Mouse (Mus musculus) liver, postnatal 0 days (tissue): Measurements from ENCODE around the gene Hmgcll1. TPM values are rescaled to one million over a fixed set of nuclear protein-coding genes. Genes with fewer than 3 reads are reported as not detected.

Source experiments
- ATAC-seq: fragments of 200-750 bp; cut with Nextera tagmentation; 2 replicates; pipeline ENCODE4 v1.8.0; 2017; ENCODE audit warnings: mild to moderate bottlenecking, moderate library complexity
- DNase-seq: peaks from one replicate; pipeline ENCODE4 v3.0.0-alpha.2; 2016
- H3K27ac ChIP-seq: fragments of 300-500 bp; sonication (generic); 2 replicates; pipeline ENCODE4 v1.5.1; 2014; ENCODE audit warnings: antibody characterized with exemption, moderate library complexity, mild to moderate bottlenecking, low read depth
- H3K27me3 ChIP-seq: fragments of 300-500 bp; sonication (generic); 2 replicates; pipeline ENCODE4 v1.6.1; 2014; ENCODE audit warnings: low read length, control low read depth, mixed read lengths; ENCODE audit not compliant: insufficient read depth
- H3K36me3 ChIP-seq: fragments of 300-500 bp; sonication (generic); replicated peaks from 2 replicates; pipeline ENCODE4 v1.6.1; 2014; ENCODE audit warnings: mild to moderate bottlenecking, control low read depth, low read length, moderate library complexity, mixed read lengths; ENCODE audit not compliant: insufficient read depth
- H3K4me1 ChIP-seq: fragments of 300-500 bp; sonication (generic); 2 replicates; pipeline ENCODE4 v1.6.1; 2014; ENCODE audit warnings: antibody characterized with exemption, mild to moderate bottlenecking, control low read depth; ENCODE audit not compliant: insufficient read depth
- H3K4me2 ChIP-seq: fragments of 300-500 bp; sonication (generic); 2 replicates; pipeline ENCODE4 v1.6.1; 2014; ENCODE audit warnings: low read depth, mild to moderate bottlenecking, low read length, moderate library complexity, mixed read lengths
- H3K4me3 ChIP-seq: fragments of 300-500 bp; sonication (generic); 2 replicates; pipeline ENCODE4 v1.5.1; 2014; ENCODE audit warnings: low read depth, low read length
- H3K9ac ChIP-seq: fragments of 300-500 bp; sonication (generic); replicated peaks from 2 replicates; pipeline ENCODE4 v1.6.1; 2014; ENCODE audit warnings: mild to moderate bottlenecking, moderate library complexity
- H3K9me3 ChIP-seq: fragments of 300-500 bp; sonication (generic); 2 replicates; pipeline ENCODE4 v1.6.1; 2016; ENCODE audit warnings: mild to moderate bottlenecking, control low read depth, low read length, mixed read lengths
- CTCF ChIP-seq: sonication (generic); IDR thresholded peaks from 2 replicates; pipeline ENCODE4 v1.5.1; 2016; ENCODE audit warnings: antibody characterized with exemption, low read depth
- EP300 ChIP-seq: IDR thresholded peaks from 2 replicates; pipeline ENCODE4 v1.6.1; 2016; ENCODE audit warnings: antibody characterized with exemption, low read depth, mild to moderate bottlenecking
- WGBS: fragments of 180-500 bp; shearing (Covaris S2); extraction: QIAGEN DNeasy Blood & Tissue Kit; methylation state at CpG from one replicate; pipeline ENCODE4 v1.1.7; 2014; ENCODE audit not compliant: insufficient replicate concordance; 5-methylcytosine and 5-hydroxymethylcytosine counted together
- polyA plus RNA-seq: library from polyadenylated mRNA; unstranded; fragments of >200 nt; fragmentation: Nextera tagmentation; extraction: Ambion mirVana; gene quantifications from 2 replicates; pipeline ENCODE4 v1.2.1, GENCODE M21; 2015

The Hmgcll1 gene
- polyA plus RNA-seq, 1 experiment from 2014 or later = 0.35 TPM

DNA sequence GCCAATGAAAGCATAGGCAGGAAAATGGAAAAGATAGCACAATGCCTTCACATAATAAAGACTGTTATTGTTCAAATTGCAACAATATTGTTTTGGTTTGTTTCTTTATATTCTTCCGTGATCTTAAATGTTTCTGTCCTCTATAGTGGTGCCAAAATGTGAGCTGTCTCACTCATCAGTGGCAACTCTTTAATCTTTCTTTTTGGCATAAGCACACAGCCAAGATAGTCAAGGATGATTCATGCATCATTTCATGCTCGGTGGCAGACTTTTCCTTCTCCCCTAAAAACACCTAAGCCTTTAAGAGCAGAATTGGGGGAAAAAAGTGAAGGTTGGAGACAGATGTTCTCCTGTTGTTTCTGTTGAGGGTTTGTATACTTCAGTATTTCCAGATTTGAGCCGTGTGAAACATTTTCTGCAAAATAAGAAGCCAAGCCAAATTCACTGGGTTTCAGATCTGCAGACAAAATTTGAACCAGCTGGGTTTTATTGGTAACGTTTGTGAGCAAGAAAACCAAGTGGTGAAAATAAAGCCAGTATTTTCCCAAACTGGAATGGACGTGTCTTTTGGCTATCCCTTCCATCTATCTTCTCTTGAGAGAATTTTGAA lies 158.1 kb downstream of the Hmgcll1 start:
- DNase-seq = no peak
- H3K27ac ChIP-seq = no peak overlapping the region
- H3K4me3 ChIP-seq = no peak overlapping the region
- ATAC-seq = no peak
- 66% methylated on average over 5 of the region's 5 CpGs for WGBS
- no peaks in the 10 kb centered on the region for H3K4me1 ChIP-seq
- no peaks in the 10 kb centered on the region for H3K9me3 ChIP-seq
- H3K9ac ChIP-seq = no peak overlapping the region
- no peaks in the 10 kb centered on the region for H3K27me3 ChIP-seq
- TF ChIP-seq CTCF = no peak
- no peak for TF ChIP-seq EP300
- H3K4me2 ChIP-seq = no peak overlapping the region
- H3K36me3 ChIP-seq = no peaks in the 10 kb centered on the region

DNA sequence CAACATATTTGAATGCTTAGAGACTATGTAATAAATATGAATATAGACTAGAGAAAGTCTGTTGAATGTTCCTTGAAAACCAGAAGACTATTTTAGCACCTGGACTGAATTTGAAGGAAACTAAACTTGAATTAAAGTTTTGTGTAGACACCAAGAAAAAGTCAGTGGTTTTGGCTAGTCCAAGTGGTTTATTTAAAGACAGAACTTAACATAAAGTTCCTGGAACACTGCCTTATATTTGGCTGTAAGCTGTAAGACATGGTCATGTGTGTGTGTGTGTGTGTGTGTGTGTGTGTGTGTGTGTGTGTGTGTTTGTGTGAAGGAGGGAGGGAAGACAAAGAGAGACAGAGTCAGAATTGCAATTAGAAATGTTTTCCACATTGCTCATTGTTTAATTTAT lies 164.6 kb downstream of the Hmgcll1 start:
- no peak for DNase-seq
- Histone ChIP-seq H3K4me2 (no peak overlapping the region), H3K27me3 (no peaks in the 10 kb centered on the region), H3K4me1 (no peaks in the 10 kb centered on the region), H3K9me3 (no peaks in the 10 kb centered on the region), H3K9ac (no peak overlapping the region), H3K27ac (no peak overlapping the region), H3K36me3 (no peaks in the 10 kb centered on the region), H3K4me3 (no peak overlapping the region)
- no peak for TF ChIP-seq CTCF
- no peak for ATAC-seq

Other genes with a start within 250 kb of the Hmgcll1 start
- 2.4 and 3.0 TPM in 2 replicates for gene Bmp5, start 239.5 kb upstream of the Hmgcll1 start, polyA plus RNA-seq
- gene Gfral, start 198.8 kb downstream of the Hmgcll1 start, polyA plus RNA-seq = not detected in 2 replicates